Mouse (Mus musculus): ENCODE measurements at regions not wholly inside any gene's neighbourhood (a gene's known extent, or its start where the extent isn't known, plus 50 kb on each side); places are given as distances from the start of the nearest gene placed in this dataset.

DNA sequence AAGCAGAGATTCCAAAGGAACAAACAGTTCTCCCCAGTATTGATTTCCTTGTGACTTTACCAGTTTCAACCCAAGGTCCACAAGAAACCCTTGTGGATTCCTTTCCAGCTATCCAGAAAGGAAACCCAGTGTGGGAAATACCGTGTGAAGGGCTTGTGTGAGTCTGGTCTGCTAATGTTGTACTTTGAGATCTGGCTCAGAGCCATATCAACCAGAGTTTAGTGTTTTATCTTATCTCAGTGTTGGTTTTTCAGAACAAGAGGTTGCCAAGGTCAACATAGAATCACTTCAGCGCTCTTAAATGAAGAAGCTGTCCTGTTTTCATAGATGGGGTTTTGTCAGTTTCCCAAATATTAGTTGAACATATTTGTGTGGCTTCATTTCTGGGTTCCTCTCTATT is 88.1 kb downstream of the Pctp start:
- H3K36me3 ChIP-seq (ENCODE audit: insufficient read depth) = no peaks in the 10 kb centered on the region
- no peak overlapping the region for H3K4me2 ChIP-seq (ENCODE audit: low read depth)
- no peaks in the 10 kb centered on the region for H3K4me1 ChIP-seq (ENCODE audit: insufficient read depth)
- DNase-seq (no peak), ATAC-seq (no peak)
- no peaks in the 10 kb centered on the region for H3K27me3 ChIP-seq (ENCODE audit: insufficient read depth, low read length)
- H3K4me3 ChIP-seq (ENCODE audit: low read depth, low read length) = no peak overlapping the region
- H3K9ac ChIP-seq = no peak overlapping the region
- H3K9me3 ChIP-seq (ENCODE audit: low read length) = no peaks in the 10 kb centered on the region
- WGBS = 80% methylated on average over 2 of the region's 2 CpGs
- no peak for TF ChIP-seq CTCF (IDR thresholded peaks at IDR 0.05; ENCODE audit: low read depth)
- H3K27ac ChIP-seq (ENCODE audit: low read depth, low read length) = no peak overlapping the region

DNA sequence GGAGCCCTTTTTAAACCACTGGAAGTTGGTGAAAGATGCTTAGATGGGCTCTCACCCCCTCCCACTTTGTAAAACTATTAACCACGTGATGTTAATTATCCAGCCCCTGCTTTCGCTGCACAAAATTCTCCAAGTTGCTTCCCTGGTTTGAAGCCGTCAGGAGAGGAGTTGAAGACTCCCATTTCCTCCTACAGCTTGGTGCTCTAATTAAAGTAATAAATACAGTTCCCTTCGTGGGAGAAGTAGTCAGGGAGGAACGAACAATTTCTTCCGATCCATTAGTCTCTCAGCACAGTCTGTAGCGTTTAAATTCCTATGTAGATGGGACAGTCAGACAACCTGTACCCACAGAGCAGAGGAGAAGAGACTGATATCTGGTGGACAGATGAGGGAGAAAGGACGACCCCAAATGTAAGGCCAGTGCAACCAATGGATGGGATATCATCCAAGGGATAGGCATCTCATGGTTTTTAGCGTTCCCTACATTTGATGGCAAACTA is 101.4 kb downstream of the Pctp start:
- 54% methylated on average over 9 of the region's 9 CpGs for WGBS
- no peak overlapping the region for H3K4me2 ChIP-seq (ENCODE audit: low read depth)
- ATAC-seq (no peak; the same call in 1 of the 2 replicates), DNase-seq (no peak)
- no peak for TF ChIP-seq CTCF (IDR thresholded peaks at IDR 0.05; ENCODE audit: low read depth)
- no peaks in the 10 kb centered on the region for H3K27me3 ChIP-seq (ENCODE audit: insufficient read depth, low read length)
- H3K4me1 ChIP-seq (ENCODE audit: insufficient read depth) = 0 out of 2 replicates have a peak, but pooled peaks cover 4% of the 10 kb centered on the region
- no peak overlapping the region for H3K4me3 ChIP-seq (ENCODE audit: low read depth, low read length)
- no peaks in the 10 kb centered on the region for H3K9me3 ChIP-seq (ENCODE audit: low read length)
- H3K27ac ChIP-seq (ENCODE audit: low read depth, low read length) = no peak overlapping the region
- no peak overlapping the region for H3K9ac ChIP-seq
- no peaks in the 10 kb centered on the region for H3K36me3 ChIP-seq (ENCODE audit: insufficient read depth)

DNA sequence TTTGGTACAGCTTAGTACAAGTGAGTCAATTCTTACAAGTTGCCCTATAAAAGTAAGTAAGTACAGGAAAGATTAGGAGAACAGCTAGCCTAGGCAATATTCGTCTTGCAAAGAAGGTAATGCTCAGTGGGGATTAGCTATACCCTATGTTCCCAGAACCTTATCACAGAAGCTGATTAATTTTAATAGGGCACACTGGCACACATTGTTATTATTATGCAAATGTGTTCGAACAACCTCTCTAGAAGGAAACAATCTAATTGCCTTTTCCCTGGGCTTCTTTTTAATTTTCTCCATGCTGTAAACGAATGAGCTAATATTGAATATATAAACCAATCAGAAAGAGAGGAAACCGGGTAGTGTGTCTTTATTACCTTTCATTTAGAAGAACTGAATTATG is 104.2 kb downstream of the Pctp start:
- no peak overlapping the region for H3K27ac ChIP-seq (ENCODE audit: low read depth, low read length)
- 0 out of 2 replicates have a peak, but pooled peaks cover 4% of the 10 kb centered on the region for H3K4me1 ChIP-seq (ENCODE audit: insufficient read depth)
- H3K9ac ChIP-seq = no peak overlapping the region
- no peak overlapping the region for H3K4me2 ChIP-seq (ENCODE audit: low read depth)
- no peak overlapping the region for H3K4me3 ChIP-seq (ENCODE audit: low read depth, low read length)
- no peaks in the 10 kb centered on the region for H3K36me3 ChIP-seq (ENCODE audit: insufficient read depth)
- no peaks in the 10 kb centered on the region for H3K9me3 ChIP-seq (ENCODE audit: low read length)
- 12% methylated on average over 4 of the region's 4 CpGs for WGBS
- ATAC-seq (no peak), DNase-seq (no peak)
- H3K27me3 ChIP-seq (ENCODE audit: insufficient read depth, low read length) = no peaks in the 10 kb centered on the region
- TF ChIP-seq CTCF (IDR thresholded peaks at IDR 0.05; ENCODE audit: low read depth) = no peak

DNA sequence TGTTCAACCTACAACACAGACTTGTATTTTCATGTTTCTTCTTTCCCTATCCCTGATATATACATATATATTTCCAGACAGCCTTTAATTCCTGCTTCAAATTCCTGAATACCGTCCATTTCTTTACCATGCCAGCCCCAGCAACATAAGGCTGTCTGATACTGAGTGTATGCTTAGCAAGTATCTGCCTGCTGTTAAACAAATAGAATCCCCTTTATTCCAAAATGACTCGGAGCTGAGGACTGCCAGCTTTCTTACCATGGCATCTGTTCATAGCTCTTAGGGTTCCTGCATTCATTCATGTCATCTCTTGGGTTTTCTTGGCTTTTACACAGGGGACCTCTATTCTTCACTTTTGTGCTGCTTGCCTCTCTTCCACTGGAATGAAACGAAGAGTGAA is 105.8 kb downstream of the Pctp start:
- WGBS = 39% methylated on average over 3 of the region's 3 CpGs
- ATAC-seq = peak; percentile 73
- Histone ChIP-seq H3K4me1 (ENCODE audit: insufficient read depth) (0 out of 2 replicates have a peak, but pooled peaks cover 4% of the 10 kb centered on the region), H3K4me2 (ENCODE audit: low read depth) (no peak overlapping the region), H3K27ac (ENCODE audit: low read depth, low read length) (no peak overlapping the region), H3K4me3 (ENCODE audit: low read depth, low read length) (no peak overlapping the region), H3K9me3 (ENCODE audit: low read length) (no peaks in the 10 kb centered on the region), H3K27me3 (ENCODE audit: insufficient read depth, low read length) (no peaks in the 10 kb centered on the region), H3K36me3 (ENCODE audit: insufficient read depth) (no peaks in the 10 kb centered on the region), H3K9ac (no peak overlapping the region)
- DNase-seq = peak; percentile 63
- TF ChIP-seq CTCF (IDR thresholded peaks at IDR 0.05; ENCODE audit: low read depth) = no peak

DNA sequence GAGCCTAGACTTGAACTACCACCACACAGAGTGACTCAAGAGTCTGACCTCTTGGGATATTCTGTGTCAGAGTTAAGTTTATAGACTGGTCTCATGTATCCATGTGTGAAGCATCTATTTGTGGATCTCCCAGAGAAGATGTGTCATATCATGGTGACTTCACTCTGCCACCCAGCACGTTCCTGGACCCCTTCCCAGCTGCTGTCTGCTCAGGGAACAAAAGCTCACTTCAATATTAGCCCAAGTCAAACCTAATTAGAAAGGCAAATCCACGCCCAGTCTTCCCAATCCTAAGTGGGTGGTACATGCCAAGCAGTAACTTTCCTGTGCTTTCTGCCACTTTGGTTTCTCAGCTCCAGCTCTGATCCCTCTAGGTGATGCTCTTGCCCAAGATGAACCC is 94.1 kb upstream of the Ankfn1 start:
- DNase-seq = no peak
- 18% methylated on average over 2 of the region's 2 CpGs for WGBS

DNA sequence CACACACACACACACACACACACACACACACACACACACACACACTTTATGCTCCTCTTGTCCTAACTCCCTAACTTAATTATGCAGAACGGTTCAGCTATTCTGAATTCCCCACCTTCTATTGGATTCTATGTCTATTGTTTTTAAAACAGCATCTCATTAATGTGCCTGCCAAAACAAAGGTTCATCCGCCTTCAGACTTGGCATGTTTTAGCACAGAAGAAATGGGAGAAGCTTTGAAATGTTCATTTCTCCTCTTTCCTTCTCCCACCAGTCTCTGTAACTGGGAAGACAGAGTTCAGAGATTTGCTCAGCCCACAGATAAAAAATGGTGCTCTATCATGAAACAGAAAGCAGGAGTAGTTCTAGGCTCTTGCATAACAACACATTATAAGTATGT is 90.1 kb upstream of the Ankfn1 start:
- H3K36me3 ChIP-seq (ENCODE audit: insufficient read depth) = no peaks in the 10 kb centered on the region
- no peaks in the 10 kb centered on the region for H3K4me1 ChIP-seq (ENCODE audit: insufficient read depth)
- H3K27me3 ChIP-seq (ENCODE audit: insufficient read depth, low read length) = no peaks in the 10 kb centered on the region
- no peak overlapping the region for H3K27ac ChIP-seq (ENCODE audit: low read depth, low read length)
- peak; percentile 11 for DNase-seq
- H3K4me2 ChIP-seq (ENCODE audit: low read depth) = no peak overlapping the region
- H3K4me3 ChIP-seq (ENCODE audit: low read depth, low read length) = no peak overlapping the region
- TF ChIP-seq CTCF (IDR thresholded peaks at IDR 0.05; ENCODE audit: low read depth) = no peak
- WGBS = 9% methylated on average over 2 of the region's 2 CpGs
- no peak; the same call in 1 of the 2 replicates for ATAC-seq
- no peak overlapping the region for H3K9ac ChIP-seq
- no peaks in the 10 kb centered on the region for H3K9me3 ChIP-seq (ENCODE audit: low read length)

More for the DNA sequence above, 94.1 kb upstream of the Ankfn1 start:
- no peak for TF ChIP-seq CTCF (IDR thresholded peaks at IDR 0.05; ENCODE audit: low read depth)
- H3K9me3 ChIP-seq (ENCODE audit: low read length) = no peaks in the 10 kb centered on the region
- H3K36me3 ChIP-seq (ENCODE audit: insufficient read depth) = no peaks in the 10 kb centered on the region
- no peaks in the 10 kb centered on the region for H3K4me1 ChIP-seq (ENCODE audit: insufficient read depth)
- H3K27ac ChIP-seq (ENCODE audit: low read depth, low read length) = no peak overlapping the region
- ATAC-seq = no peak
- H3K4me2 ChIP-seq (ENCODE audit: low read depth) = no peak overlapping the region
- no peak overlapping the region for H3K4me3 ChIP-seq (ENCODE audit: low read depth, low read length)
- H3K9ac ChIP-seq = no peak overlapping the region
- no peaks in the 10 kb centered on the region for H3K27me3 ChIP-seq (ENCODE audit: insufficient read depth, low read length)

DNA sequence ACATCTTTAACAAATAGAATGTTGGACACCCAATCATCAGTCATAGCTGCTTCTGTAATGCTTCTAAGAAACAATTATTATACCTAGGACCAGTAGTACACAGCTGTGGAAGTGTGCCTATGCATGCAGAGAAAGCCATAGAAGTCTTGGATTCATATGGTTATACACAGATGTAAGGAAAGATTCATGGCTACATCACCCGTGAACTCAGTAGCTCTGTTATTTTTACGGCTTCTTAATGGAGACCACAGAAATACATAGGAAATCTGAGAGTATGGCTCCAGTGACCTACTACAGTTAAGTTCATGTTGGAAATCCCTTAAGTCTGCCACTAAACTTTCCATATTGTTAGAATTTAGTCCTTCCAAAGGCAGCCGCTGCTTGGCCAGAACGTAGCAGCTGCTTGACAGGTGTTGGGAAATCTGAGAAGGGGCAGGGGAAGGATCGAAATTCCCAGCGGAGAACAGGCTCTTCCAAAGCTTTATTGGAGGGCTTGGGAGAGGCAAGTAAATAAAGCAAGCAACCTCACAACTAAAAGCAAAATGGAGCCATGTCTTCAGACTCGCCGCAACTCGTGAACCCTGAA is 78.8 kb upstream of the Ankfn1 start:
- DNase-seq (no peak), ATAC-seq (no peak)
- Histone ChIP-seq H3K4me3 (ENCODE audit: low read depth, low read length) (no peak overlapping the region), H3K4me2 (ENCODE audit: low read depth) (no peak overlapping the region), H3K9me3 (ENCODE audit: low read length) (no peaks in the 10 kb centered on the region), H3K4me1 (ENCODE audit: insufficient read depth) (no peaks in the 10 kb centered on the region), H3K27me3 (ENCODE audit: insufficient read depth, low read length) (no peaks in the 10 kb centered on the region), H3K36me3 (ENCODE audit: insufficient read depth) (no peaks in the 10 kb centered on the region), H3K9ac (no peak overlapping the region), H3K27ac (ENCODE audit: low read depth, low read length) (no peak overlapping the region)
- 84% methylated on average over 9 of the region's 9 CpGs for WGBS
- TF ChIP-seq CTCF (IDR thresholded peaks at IDR 0.05; ENCODE audit: low read depth) = no peak

Measured in forebrain, postnatal 0 days (tissue).